Mouse (Mus musculus) spleen, adult 2 months (tissue): Measurements from ENCODE around the gene Capn3. TPM values are rescaled to one million over a fixed set of nuclear protein-coding genes. Genes with fewer than 3 reads are reported as not detected.

Source experiments
- DNase-seq, 2 experiments: peaks; one replicate each; pipeline versions ENCODE4 v3.0.0 to v3.0.0-alpha.2; 2012 to 2021; ENCODE audit warnings: low spot score in 2 of 2, low read depth in 1 of 2
- H3K27ac ChIP-seq: fragments of 200-500 bp; 2 replicates; pipeline ENCODE4 v1.5.1; 2012; ENCODE audit warnings: low read length, inconsistent platforms; ENCODE audit not compliant: insufficient read depth
- H3K27me3 ChIP-seq: fragments of 200-500 bp; 2 replicates; pipeline ENCODE4 v1.6.1; 2012; ENCODE audit warnings: mild to moderate bottlenecking, moderate library complexity, low read length, inconsistent platforms; ENCODE audit not compliant: control insufficient read depth, insufficient read depth
- H3K36me3 ChIP-seq: fragments of 200-500 bp; 2 replicates; pipeline ENCODE4 v1.6.1; 2012; ENCODE audit warnings: mild to moderate bottlenecking, low read length, inconsistent platforms; ENCODE audit not compliant: control insufficient read depth, insufficient read depth
- H3K4me1 ChIP-seq: fragments of 200-500 bp; 2 replicates; pipeline ENCODE4 v1.6.1; 2011; ENCODE audit warnings: inconsistent platforms; ENCODE audit not compliant: control insufficient read depth, insufficient read depth, insufficient read length
- H3K4me3 ChIP-seq: fragments of 200-500 bp; 2 replicates; pipeline ENCODE4 v1.5.1; 2011; ENCODE audit warnings: mild to moderate bottlenecking, inconsistent platforms; ENCODE audit not compliant: insufficient read depth, insufficient read length; ENCODE audit errors: extremely low read depth
- CTCF ChIP-seq: fragments of 200-500 bp; IDR thresholded peaks from 2 replicates; pipeline ENCODE4 v1.5.1; 2011; ENCODE audit warnings: mild to moderate bottlenecking, inconsistent platforms; ENCODE audit not compliant: insufficient read depth, insufficient read length, insufficient replicate concordance; ENCODE audit errors: extremely low read depth
- POLR2A ChIP-seq: fragments of 200-500 bp; IDR thresholded peaks from 2 replicates; pipeline ENCODE4 v1.6.1; 2011; ENCODE audit warnings: low read depth, low read length, inconsistent platforms
- WGBS: fragments of 180-500 bp; shearing (Covaris S2); methylation state at CpG from one replicate; pipeline ENCODE4 v1.1.7; 2018; 5-methylcytosine and 5-hydroxymethylcytosine counted together
- polyA plus RNA-seq: library from polyadenylated mRNA; depleted of rRNA; stranded (reverse); fragments of >200 nt; gene quantifications from 2 replicates; pipeline ENCODE4 v1.2.3, GENCODE M21; 2012

Gene Capn3
- polyA plus RNA-seq, 1 experiment, result 2.0 TPM

GRCm38 (mm10) chr2:120499971-120500471, 44.2 kb downstream of the Capn3 start:
- Histone ChIP-seq H3K27me3 (no peaks in the 10 kb centered on the region), H3K27ac (peak overlapping the region; percentile 50), H3K4me3 (no peak overlapping the region), H3K36me3 (0 out of 2 replicates have a peak, but pooled peaks cover 2% of the 10 kb centered on the region), H3K4me1 (peaks cover 19% of the 10 kb centered on the region; the same call in 1 of the 2 replicates)
- peak in 1 of 2 experiments; percentile 17 for DNase-seq
- WGBS, result 4% methylated on average over 6 of the region's 6 CpGs
- TF ChIP-seq CTCF (no peak), POLR2A (no peak)

- TF ChIP-seq POLR2A, result no peak
- TF ChIP-seq CTCF, result no peak
- 44% methylated on average over 17 of the region's 17 CpGs for WGBS
- peaks cover 5% of the 10 kb centered on the region for H3K36me3 ChIP-seq
- no peaks in the 10 kb centered on the region for H3K27me3 ChIP-seq
- no peak for DNase-seq
- H3K4me3 ChIP-seq, result no peak overlapping the region
- 0 out of 2 replicates have a peak overlapping the region, but pooled peaks have one; percentile 30 for H3K27ac ChIP-seq
- H3K4me1 ChIP-seq, result peaks cover 19% of the 10 kb centered on the region; the same call in 1 of the 2 replicates
These were observed 45.5 kb downstream of the Capn3 start for GRCm38 (mm10) chr2:120501136-120501918.

GRCm38 (mm10) chr2:120501931-120502604, 46.2 kb downstream of the Capn3 start:
- no peak for DNase-seq
- H3K27ac ChIP-seq, result no peak overlapping the region
- 66% methylated on average over 13 of the region's 13 CpGs for WGBS
- H3K4me1 ChIP-seq, result peaks cover 19% of the 10 kb centered on the region; the same call in 1 of the 2 replicates
- no peak overlapping the region for H3K4me3 ChIP-seq
- H3K36me3 ChIP-seq, result peaks cover 5% of the 10 kb centered on the region
- H3K27me3 ChIP-seq, result no peaks in the 10 kb centered on the region
- TF ChIP-seq CTCF, result no peak
- no peak for TF ChIP-seq POLR2A

GRCm38 (mm10) chr2:120502605-120502990, 46.8 kb downstream of the Capn3 start:
- Histone ChIP-seq H3K27ac (no peak overlapping the region), H3K4me1 (peaks cover 19% of the 10 kb centered on the region; the same call in 1 of the 2 replicates), H3K27me3 (no peaks in the 10 kb centered on the region), H3K4me3 (no peak overlapping the region), H3K36me3 (peaks cover 5% of the 10 kb centered on the region)
- no peak for DNase-seq
- WGBS, result 66% methylated on average over 3 of the region's 3 CpGs
- TF ChIP-seq CTCF, result no peak
- TF ChIP-seq POLR2A, result no peak

- no peaks in the 10 kb centered on the region for H3K27me3 ChIP-seq
- TF ChIP-seq CTCF (no peak), POLR2A (no peak)
- no peak overlapping the region for H3K4me3 ChIP-seq
- 92% methylated on average over 6 of the region's 6 CpGs for WGBS
- peaks cover 5% of the 10 kb centered on the region for H3K36me3 ChIP-seq
- no peak for DNase-seq
- H3K4me1 ChIP-seq, result peaks cover 19% of the 10 kb centered on the region; the same call in 1 of the 2 replicates
- H3K27ac ChIP-seq, result no peak overlapping the region
These were observed 47.3 kb downstream of the Capn3 start for GRCm38 (mm10) chr2:120503094-120503493.

- WGBS, result 76% methylated on average over 5 of the region's 5 CpGs
- DNase-seq, result no peak
- TF ChIP-seq POLR2A (no peak), CTCF (no peak)
- H3K27ac ChIP-seq, result no peak overlapping the region
- H3K27me3 ChIP-seq, result no peaks in the 10 kb centered on the region
- peaks cover 19% of the 10 kb centered on the region; the same call in 1 of the 2 replicates for H3K4me1 ChIP-seq
- peaks cover 6% of the 10 kb centered on the region for H3K36me3 ChIP-seq
- H3K4me3 ChIP-seq, result no peak overlapping the region
These were observed 48.2 kb downstream of the Capn3 start for GRCm38 (mm10) chr2:120503992-120504391.
